30 mouse cellular contexts compared by ENCODE assay signal in the genomic region with DNA sequence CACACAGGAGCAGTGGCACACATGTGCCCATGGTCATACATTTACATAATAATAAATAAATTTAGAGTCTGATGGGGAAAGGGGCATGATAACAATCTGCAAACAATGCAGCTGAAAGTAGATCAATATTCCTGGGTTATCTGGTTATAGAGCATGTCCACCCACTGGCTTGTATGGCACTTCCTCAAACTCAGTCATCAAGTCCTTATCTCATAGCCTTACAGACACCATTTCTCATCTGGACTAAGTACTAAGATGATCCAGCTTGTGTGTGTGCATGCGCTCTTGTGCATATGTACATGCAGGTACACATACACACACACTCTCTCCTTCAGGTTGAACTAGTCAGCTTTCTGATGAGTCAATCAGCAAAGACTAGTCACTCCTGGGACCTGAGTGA. TPM values are rescaled to one million over a fixed set of nuclear protein-coding genes. Genes with fewer than 3 reads are reported as not detected.
DNase-seq lines count a peak whose midpoint lies in the region; ATAC-seq and TF ChIP-seq lines count a peak whose summit lies in the region.
"Had no signal": no experiment of that assay in that cellular context is flagged by ENCODE, and none has a peak within 500 bp of the region (broad histone marks: within the 10 kb centered on the region; RNA-seq: fewer than 3 reads in every experiment).

No protein-coding gene starts in this region.

- ATAC-seq in G1E (ENCODE audit: extremely low read depth, insufficient number of reproducible peaks, low FRiP score, poor library complexity, severe bottlenecking) = peak; percentile 28; the same call in 1 of the 2 replicates
- ATAC-seq in embryonic facial prominence, embryonic 15.5 days (ENCODE audit: insufficient number of reproducible peaks, low FRiP score, low TSS enrichment, low read depth) = no peak
- ATAC-seq in limb, embryonic 14.5 days (ENCODE audit: low FRiP score, low read depth) = no peak
- no peak for ATAC-seq in forebrain, embryonic 16.5 days
- ATAC-seq: CD4-positive, CD25-positive, alpha-beta regulatory T cell, adult 4 months; forebrain, postnatal 0 days; intestine, postnatal 0 days; Patski had no signal

- H3K4me3 ChIP-seq in G1E (ENCODE audit: low read depth, low read length) (no peak overlapping the region), MEL (ENCODE audit: control insufficient read depth in 1 of 2, insufficient read depth in 1 of 2, low read depth in 2 of 2, low read length in 2 of 2) (no peak overlapping the region)
- peak overlapping the region; percentile 40 for H3K4me3 ChIP-seq in embryonic facial prominence, embryonic 15.5 days (replicated peaks)
- H3K4me3 ChIP-seq in limb, embryonic 14.5 days (replicated peaks; ENCODE audit: low read length) = 0 out of 2 replicates have a peak overlapping the region, but pooled peaks have one; percentile 30
- no peak overlapping the region for H3K4me3 ChIP-seq in forebrain, embryonic 16.5 days (replicated peaks; ENCODE audit: low read length)
- H3K4me3 ChIP-seq: erythroblast, embryonic 14.5 days; forebrain, embryonic 12.5 days; heart, adult 2 months; heart, embryonic 10.5 days; heart, embryonic 13.5 days; hindbrain, embryonic 12.5 days; hindbrain, embryonic 15.5 days had no signal

- TF ChIP-seq RAD21 in MEL (IDR thresholded peaks at IDR 0.05; ENCODE audit: low read depth, low read length) = no peak

- TF ChIP-seq POLR2A in MEL (IDR thresholded peaks at IDR 0.05; ENCODE audit: control insufficient read depth in 1 of 2, insufficient read depth in 1 of 2, low read depth in 1 of 2, low read length in 2 of 2, poor library complexity in 1 of 2) = no peak
- TF ChIP-seq POLR2A in limb, embryonic 14.5 days (IDR thresholded peaks at IDR 0.05; ENCODE audit: borderline replicate concordance, extremely low read depth, insufficient read depth, insufficient read length) = no peak

- H3K27ac ChIP-seq in MEL (ENCODE audit: control insufficient read depth, low read depth, low read length) = no peak overlapping the region
- H3K27ac ChIP-seq in embryonic facial prominence, embryonic 15.5 days (replicated peaks) = 0 out of 2 replicates have a peak overlapping the region, but pooled peaks have one; percentile 30
- no peak overlapping the region for H3K27ac ChIP-seq in limb, embryonic 14.5 days (replicated peaks; ENCODE audit: low read depth, low read length)
- H3K27ac ChIP-seq in forebrain, embryonic 16.5 days (ENCODE audit: low read length) = no peak overlapping the region
- H3K27ac ChIP-seq: forebrain, embryonic 12.5 days; heart, adult 2 months; heart, embryonic 10.5 days; heart, embryonic 13.5 days; hindbrain, embryonic 12.5 days; hindbrain, embryonic 15.5 days had no signal

- TF ChIP-seq EP300 in MEL (IDR thresholded peaks at IDR 0.05; ENCODE audit: low read depth in 1 of 2, low read length in 2 of 2) = peak; percentile 38 to 78; a peak in 3 of 4 replicates

- no peak overlapping the region for H3K9ac ChIP-seq in MEL (ENCODE audit: control insufficient read depth, low read depth, low read length, poor library complexity, severe bottlenecking)
- H3K9ac ChIP-seq in embryonic facial prominence, embryonic 15.5 days = no peak overlapping the region
- no peak overlapping the region for H3K9ac ChIP-seq in limb, embryonic 14.5 days (ENCODE audit: low read depth, low read length, severe bottlenecking)
- H3K9ac ChIP-seq in forebrain, embryonic 16.5 days (replicated peaks; ENCODE audit: low read depth, low read length) = no peak overlapping the region
- H3K9ac ChIP-seq: forebrain, embryonic 12.5 days; forebrain, postnatal 0 days; heart, embryonic 13.5 days; hindbrain, embryonic 12.5 days; hindbrain, embryonic 15.5 days had no signal

- peaks cover 71% of the 10 kb centered on the region for H3K27me3 ChIP-seq in G1E (ENCODE audit: insufficient read depth, low read length)
- H3K27me3 ChIP-seq in MEL (ENCODE audit: control insufficient read depth in 1 of 2, insufficient read depth in 2 of 2, low read length in 2 of 2) = peaks cover 4 to 10% of the 10 kb centered on the region in 2 experiments; a peak in 3 of 4 replicates
- H3K27me3 ChIP-seq in embryonic facial prominence, embryonic 15.5 days = 0 out of 2 replicates have a peak, but pooled peaks cover 11% of the 10 kb centered on the region
- no peaks in the 10 kb centered on the region for H3K27me3 ChIP-seq in limb, embryonic 14.5 days (ENCODE audit: control insufficient read depth, insufficient read depth, low read length)
- peaks cover 9% of the 10 kb centered on the region; the same call in 1 of the 2 replicates for H3K27me3 ChIP-seq in forebrain, embryonic 16.5 days (replicated peaks; ENCODE audit: control insufficient read depth, insufficient read depth, low read length)

- H3K4me1 ChIP-seq in G1E (ENCODE audit: insufficient read depth, low read depth, low read length) (peaks cover 21% of the 10 kb centered on the region), MEL (ENCODE audit: control insufficient read depth in 1 of 2, insufficient read depth in 2 of 2, low read length in 2 of 2) (peaks cover 0 to 11% of the 10 kb centered on the region in 2 experiments; a peak in 2 of 4 replicates)
- peaks cover 24% of the 10 kb centered on the region; the same call in 1 of the 2 replicates for H3K4me1 ChIP-seq in embryonic facial prominence, embryonic 15.5 days
- H3K4me1 ChIP-seq in limb, embryonic 14.5 days (ENCODE audit: control insufficient read depth, insufficient read depth, low read length) = peaks cover 14% of the 10 kb centered on the region; the same call in 1 of the 2 replicates
- peaks cover 8% of the 10 kb centered on the region for H3K4me1 ChIP-seq in forebrain, embryonic 16.5 days (replicated peaks; ENCODE audit: control insufficient read depth, insufficient read depth, low read length)

- DNase-seq in G1E (ENCODE audit: low spot score) (no peak), MEL (ENCODE audit: low read depth, low spot score) (peak; percentile 57)
- no peak for DNase-seq in limb, embryonic 14.5 days (ENCODE audit: low spot score)
- DNase-seq in T-cell, adult 2 months (ENCODE audit: low spot score) = no peak
- no peak for DNase-seq in cerebellum, adult 9-10 months
- DNase-seq: adrenal gland, adult 2 months; adrenal gland, postnatal 14 days; cerebellum, adult 11 months; cerebellum, adult 2 months; cerebellum, postnatal 10 days; cerebellum, postnatal 36 days; embryo, embryonic 11 days; forebrain, postnatal 0 days; gastrocnemius, postnatal 25 days; heart, adult 2 months; heart, postnatal 14 days; kidney, adult 2 months had no signal

- 93% methylated on average over 1 of the region's 1 CpGs for WGBS in embryonic facial prominence, embryonic 15.5 days
- WGBS in limb, embryonic 14.5 days = 91% methylated on average over 1 of the region's 1 CpGs
- 100% methylated on average over 1 of the region's 1 CpGs for WGBS in forebrain, embryonic 16.5 days

- H3K9me3 ChIP-seq in G1E (replicated peaks) (no peaks in the 10 kb centered on the region), MEL (replicated peaks; ENCODE audit: insufficient read depth, low read length) (no peaks in the 10 kb centered on the region)
- no peaks in the 10 kb centered on the region for H3K9me3 ChIP-seq in embryonic facial prominence, embryonic 15.5 days (replicated peaks)
- no peaks in the 10 kb centered on the region for H3K9me3 ChIP-seq in limb, embryonic 14.5 days (ENCODE audit: control insufficient read depth, low read length)
- H3K9me3 ChIP-seq in forebrain, embryonic 16.5 days (ENCODE audit: control insufficient read depth, low read length) = no peaks in the 10 kb centered on the region
- H3K9me3 ChIP-seq: forebrain, embryonic 12.5 days; heart, embryonic 10.5 days; heart, embryonic 13.5 days; hindbrain, embryonic 12.5 days; hindbrain, embryonic 15.5 days had no signal

- TF ChIP-seq CTCF in G1E (IDR thresholded peaks at IDR 0.05; ENCODE audit: low read depth, low read length) (no peak), MEL (IDR thresholded peaks at IDR 0.05 in 2 of 3, conservative IDR thresholded peaks at IDR 0.05 in 1 of 3; ENCODE audit: control insufficient read depth in 1 of 3, insufficient read depth in 1 of 3, low read depth in 2 of 3, low read length in 3 of 3, poor library complexity in 1 of 3, severe bottlenecking in 1 of 3) (no peak)

- H3K79me2 ChIP-seq in MEL (ENCODE audit: control insufficient read depth, insufficient read depth, low read length, poor library complexity) = no peaks in the 10 kb centered on the region

- H3K36me3 ChIP-seq in G1E (replicated peaks) (no peaks in the 10 kb centered on the region), MEL (ENCODE audit: control insufficient read depth in 1 of 2, insufficient read depth in 2 of 2, low read length in 2 of 2) (peaks cover 0 to 5% of the 10 kb centered on the region in 2 experiments; a peak in 2 of 4 replicates)
- H3K36me3 ChIP-seq in embryonic facial prominence, embryonic 15.5 days = no peaks in the 10 kb centered on the region
- H3K36me3 ChIP-seq in limb, embryonic 14.5 days (ENCODE audit: control insufficient read depth, insufficient read depth, low read length) = no peaks in the 10 kb centered on the region
- no peaks in the 10 kb centered on the region for H3K36me3 ChIP-seq in forebrain, embryonic 16.5 days (ENCODE audit: control insufficient read depth, insufficient read depth)
- H3K36me3 ChIP-seq: forebrain, embryonic 12.5 days; heart, embryonic 10.5 days; heart, embryonic 13.5 days; hindbrain, embryonic 12.5 days; hindbrain, embryonic 15.5 days had no signal

- H3K4me2 ChIP-seq in embryonic facial prominence, embryonic 15.5 days (replicated peaks) = no peak overlapping the region; the same call in 1 of the 2 replicates
- no peak overlapping the region for H3K4me2 ChIP-seq in limb, embryonic 14.5 days (replicated peaks; ENCODE audit: low read depth, low read length, severe bottlenecking)
- H3K4me2 ChIP-seq in forebrain, embryonic 16.5 days (ENCODE audit: low read length) = no peak overlapping the region
- H3K4me2 ChIP-seq: forebrain, embryonic 12.5 days; heart, embryonic 13.5 days had no signal

RNA-seq across cellular contexts. Expression of gene Sp7, which starts 2.3 kb away (rescaled TPM):
- total RNA-seq in G1E (2014; fragmentation: Nextera tagmentation) = not detected in 2 replicates
- 0.06 and 0.16 TPM in 2 replicates for total RNA-seq in G1E (2017)
- not detected in 2 replicates for polyA plus RNA-seq in G1E (2012)
- not detected in 2 replicates for total RNA-seq in MEL (2012; rRNA removed)
- not detected for polyA plus RNA-seq in MEL (2012; ENCODE audit: insufficient read depth in 1 of 2, insufficient read length in 2 of 2, low read depth in 1 of 2, low replicate concordance in 2 of 2, missing spikeins in 1 of 2)
- 35.4 and 35.8 TPM in 2 replicates for polyA plus RNA-seq in embryonic facial prominence, embryonic 15.5 days (2015; fragmentation: Nextera tagmentation; extraction: Ambion mirVana)
- polyA plus RNA-seq in limb, embryonic 14.5 days (2012; rRNA removed) = 22.5 and 32.5 TPM in 2 replicates
- polyA plus RNA-seq in limb, embryonic 14.5 days (2014; fragmentation: Nextera tagmentation; extraction: Ambion mirVana) = 7.9 and 11.7 TPM in 2 replicates
- polyA plus RNA-seq in forebrain, embryonic 16.5 days (2015; fragmentation: Nextera tagmentation; extraction: Ambion mirVana) = 0.38 and 1.1 TPM in 2 replicates
- total RNA-seq: adrenal gland, postnatal 14 days; gastrocnemius, adult 8-10 months; gastrocnemius, postnatal 25 days; heart, adult 2 months; heart, postnatal 14 days; hematopoietic stem cell, adult 5-6 weeks had no signal
- polyA plus RNA-seq: CD4-positive, CD25-positive, alpha-beta regulatory T cell, adult 4 months; erythroblast, embryonic 14.5 days; heart, adult 2 months; Patski had no signal

RNA-seq across cellular contexts. Expression of gene Aaas, which starts 14.1 kb away (rescaled TPM):
- total RNA-seq in G1E (2014; fragmentation: Nextera tagmentation) (187 and 217 TPM in 2 replicates), G1E (2017) (110 and 126 TPM in 2 replicates), MEL (2012; rRNA removed) (48.7 and 61.5 TPM in 2 replicates)
- polyA plus RNA-seq in G1E (2012) (199 and 288 TPM in 2 replicates), MEL (2012; ENCODE audit: insufficient read depth in 1 of 2, insufficient read length in 2 of 2, low read depth in 1 of 2, low replicate concordance in 2 of 2, missing spikeins in 1 of 2) (100 to 1,000 TPM in 1 of 2 experiments, not detected in 1; 205 TPM)
- 61.2 and 63.0 TPM in 2 replicates for polyA plus RNA-seq in embryonic facial prominence, embryonic 15.5 days (2015; fragmentation: Nextera tagmentation; extraction: Ambion mirVana)
- polyA plus RNA-seq in limb, embryonic 14.5 days (2012; rRNA removed) = 65.5 and 86.5 TPM in 2 replicates
- polyA plus RNA-seq in limb, embryonic 14.5 days (2014; fragmentation: Nextera tagmentation; extraction: Ambion mirVana) = 54.4 and 59.6 TPM in 2 replicates
- 42.0 and 44.7 TPM in 2 replicates for polyA plus RNA-seq in forebrain, embryonic 16.5 days (2015; fragmentation: Nextera tagmentation; extraction: Ambion mirVana)

RNA-seq across cellular contexts. Expression of gene Myg1, which starts 33.2 kb away (rescaled TPM):
- total RNA-seq in G1E (2014; fragmentation: Nextera tagmentation) = 37.5 and 45.9 TPM in 2 replicates
- 30.1 and 35.2 TPM in 2 replicates for total RNA-seq in G1E (2017)
- polyA plus RNA-seq in G1E (2012) = 72.6 and 87.5 TPM in 2 replicates
- total RNA-seq in MEL (2012; rRNA removed) = 126 and 140 TPM in 2 replicates
- polyA plus RNA-seq in MEL (2012; ENCODE audit: insufficient read depth in 1 of 2, insufficient read length in 2 of 2, low read depth in 1 of 2, low replicate concordance in 2 of 2, missing spikeins in 1 of 2) = 100 to 1,000 TPM; 135 to 292 TPM
- 95.6 and 99.4 TPM in 2 replicates for polyA plus RNA-seq in embryonic facial prominence, embryonic 15.5 days (2015; fragmentation: Nextera tagmentation; extraction: Ambion mirVana)
- polyA plus RNA-seq in limb, embryonic 14.5 days (2012; rRNA removed) = 108 and 117 TPM in 2 replicates
- polyA plus RNA-seq in limb, embryonic 14.5 days (2014; fragmentation: Nextera tagmentation; extraction: Ambion mirVana) = 91.1 and 92.1 TPM in 2 replicates
- 105 and 111 TPM in 2 replicates for polyA plus RNA-seq in forebrain, embryonic 16.5 days (2015; fragmentation: Nextera tagmentation; extraction: Ambion mirVana)

RNA-seq across cellular contexts. Expression of gene Pfdn5, which starts 38.8 kb away (rescaled TPM):
- total RNA-seq in G1E (2014; fragmentation: Nextera tagmentation) (113 and 119 TPM in 2 replicates), G1E (2017) (271 and 276 TPM in 2 replicates), MEL (2012; rRNA removed) (290 and 302 TPM in 2 replicates)
- polyA plus RNA-seq in G1E (2012) (13.6 and 23.0 TPM in 2 replicates), MEL (2012; ENCODE audit: insufficient read depth in 1 of 2, insufficient read length in 2 of 2, low read depth in 1 of 2, low replicate concordance in 2 of 2, missing spikeins in 1 of 2) (1,000 to 10,000 TPM in 1 of 2 experiments, 100 to 1,000 TPM in 1; 465 to 7,439 TPM)
- 398 and 407 TPM in 2 replicates for polyA plus RNA-seq in embryonic facial prominence, embryonic 15.5 days (2015; fragmentation: Nextera tagmentation; extraction: Ambion mirVana)
- polyA plus RNA-seq in limb, embryonic 14.5 days (2012; rRNA removed) = 177 and 331 TPM in 2 replicates
- polyA plus RNA-seq in limb, embryonic 14.5 days (2014; fragmentation: Nextera tagmentation; extraction: Ambion mirVana) = 527 and 545 TPM in 2 replicates
- polyA plus RNA-seq in forebrain, embryonic 16.5 days (2015; fragmentation: Nextera tagmentation; extraction: Ambion mirVana) = 429 and 443 TPM in 2 replicates

RNA-seq across cellular contexts. Expression of gene Sp1, which starts 41.3 kb away (rescaled TPM):
- 92.4 and 93.8 TPM in 2 replicates for total RNA-seq in G1E (2014; fragmentation: Nextera tagmentation)
- total RNA-seq in G1E (2017) = 42.3 and 50.5 TPM in 2 replicates
- polyA plus RNA-seq in G1E (2012) = 16.4 and 35.8 TPM in 2 replicates
- total RNA-seq in MEL (2012; rRNA removed) = 16.3 and 22.0 TPM in 2 replicates
- 10 to 100 TPM; 47.2 to 92.3 TPM for polyA plus RNA-seq in MEL (2012; ENCODE audit: insufficient read depth in 1 of 2, insufficient read length in 2 of 2, low read depth in 1 of 2, low replicate concordance in 2 of 2, missing spikeins in 1 of 2)
- 10.0 and 11.8 TPM in 2 replicates for polyA plus RNA-seq in embryonic facial prominence, embryonic 15.5 days (2015; fragmentation: Nextera tagmentation; extraction: Ambion mirVana)
- 35.7 and 41.1 TPM in 2 replicates for polyA plus RNA-seq in limb, embryonic 14.5 days (2012; rRNA removed)
- polyA plus RNA-seq in limb, embryonic 14.5 days (2014; fragmentation: Nextera tagmentation; extraction: Ambion mirVana) = 17.2 and 17.7 TPM in 2 replicates
- polyA plus RNA-seq in forebrain, embryonic 16.5 days (2015; fragmentation: Nextera tagmentation; extraction: Ambion mirVana) = 5.0 and 5.9 TPM in 2 replicates

Comparison
In these comparisons a context has a peak if more than half of its experiments do, and no peak if none do; other contexts are left out.
1. H3K4me3 ChIP-seq: peak in embryonic facial prominence, embryonic 15.5 days (single experiment) and limb, embryonic 14.5 days (single experiment); none in G1E (single experiment), MEL (0 of 2) and forebrain, embryonic 16.5 days (single experiment).